Mouse (Mus musculus) embryonic facial prominence, embryonic 12.5 days (tissue): Measurements from ENCODE around the gene Gpr19. TPM values are rescaled to one million over a fixed set of nuclear protein-coding genes. Genes with fewer than 3 reads are reported as not detected.
A peak's percentile ranks its signal among the peaks of the same experiment; 100 is the strongest.

ENCODE experiments used
- ATAC-seq: fragments of 200-750 bp; cut with Nextera tagmentation; 2 replicates; pipeline ENCODE4 v1.8.0; 2017; ENCODE audit not compliant: insufficient number of reproducible peaks, insufficient read depth, low FRiP score, low TSS enrichment
- H3K27ac ChIP-seq: fragments of 300-500 bp; sonication (generic); 2 replicates; pipeline ENCODE4 v1.5.1; 2016; ENCODE audit warnings: mild to moderate bottlenecking
- H3K27me3 ChIP-seq: fragments of 300-500 bp; sonication (generic); 2 replicates; pipeline ENCODE4 v1.6.1; 2016; ENCODE audit warnings: mild to moderate bottlenecking, moderate library complexity
- H3K36me3 ChIP-seq: fragments of 300-500 bp; sonication (generic); 2 replicates; pipeline ENCODE4 v1.6.1; 2016; ENCODE audit warnings: mild to moderate bottlenecking
- H3K4me1 ChIP-seq: fragments of 300-500 bp; sonication (generic); 2 replicates; pipeline ENCODE4 v1.6.1; 2016
- H3K4me2 ChIP-seq: fragments of 300-500 bp; sonication (generic); replicated peaks from 2 replicates; pipeline ENCODE4 v1.6.1; 2016; ENCODE audit warnings: mild to moderate bottlenecking, moderate library complexity
- H3K4me3 ChIP-seq: fragments of 300-500 bp; sonication (generic); 2 replicates; pipeline ENCODE4 v1.5.1; 2016; ENCODE audit warnings: mild to moderate bottlenecking
- H3K9ac ChIP-seq: fragments of 300-500 bp; sonication (generic); 2 replicates; pipeline ENCODE4 v1.6.1; 2016; ENCODE audit warnings: mild to moderate bottlenecking, moderate library complexity
- H3K9me3 ChIP-seq: fragments of 300-500 bp; sonication (generic); 2 replicates; pipeline ENCODE4 v1.6.1; 2016; ENCODE audit warnings: mild to moderate bottlenecking, moderate library complexity
- WGBS: fragments of 180-500 bp; shearing (Covaris S2); methylation state at CpG from one replicate; pipeline ENCODE4 v1.1.7; 2016; 5-methylcytosine and 5-hydroxymethylcytosine counted together
- polyA plus RNA-seq: library from polyadenylated mRNA; unstranded; fragments of >200 nt; fragmentation: Nextera tagmentation; extraction: Ambion mirVana; gene quantifications from 2 replicates; pipeline ENCODE4 v1.2.1, GENCODE M21; 2016

Gpr19 gene
- polyA plus RNA-seq, 1 experiment from 2014 or later = 10.1 TPM

- H3K27ac ChIP-seq = no peak overlapping the region
- peaks cover 30% of the 10 kb centered on the region; the same call in 1 of the 2 replicates for H3K4me1 ChIP-seq
- 58% methylated on average over 4 of the region's 4 CpGs for WGBS
These were observed 31.5 kb upstream of the Gpr19 start for GRCm38 (mm10) chr6:134929926-134930325.

DNA sequence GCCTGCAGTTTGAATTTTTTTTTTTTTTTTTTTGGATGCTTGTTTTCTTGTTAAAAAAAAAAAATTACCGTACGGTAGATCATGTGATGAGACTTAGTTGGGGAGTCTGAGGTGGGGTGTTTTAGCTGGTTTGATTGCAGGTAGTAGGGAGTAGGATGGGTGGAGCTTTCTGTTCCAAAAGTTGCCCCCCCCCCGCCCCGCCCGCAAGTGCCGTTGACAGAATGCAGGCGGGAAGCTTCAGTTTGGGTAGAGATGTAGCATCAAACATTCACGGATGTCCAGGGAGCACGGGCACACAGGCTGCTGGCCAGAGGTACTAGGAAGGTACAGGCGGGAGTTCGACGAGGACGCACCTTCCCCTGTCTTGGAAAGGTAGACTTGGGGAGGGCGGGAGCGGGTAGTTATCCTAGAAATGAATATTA, 30.5 kb upstream of the Gpr19 start:
- H3K4me2 ChIP-seq = peak overlapping the region; percentile 89
- H3K4me3 ChIP-seq = peak overlapping the region; percentile 53
- H3K27ac ChIP-seq = peak overlapping the region; percentile 99
- H3K27me3 ChIP-seq = no peaks in the 10 kb centered on the region
- H3K9me3 ChIP-seq = no peaks in the 10 kb centered on the region
- H3K36me3 ChIP-seq = 0 out of 2 replicates have a peak, but pooled peaks cover 3% of the 10 kb centered on the region
- H3K4me1 ChIP-seq = peaks cover 30% of the 10 kb centered on the region
- peak overlapping the region; percentile 46 for H3K9ac ChIP-seq
- peak; percentile 17 for ATAC-seq
- WGBS = 2% methylated on average over 15 of the region's 15 CpGs

More at GRCm38 (mm10) chr6:134929926-134930325, 31.5 kb upstream of the Gpr19 start:
- no peaks in the 10 kb centered on the region for H3K36me3 ChIP-seq
- no peaks in the 10 kb centered on the region for H3K27me3 ChIP-seq
- H3K4me3 ChIP-seq = peak overlapping the region; percentile 53
- peak overlapping the region; percentile 89 for H3K4me2 ChIP-seq
- 0 out of 2 replicates have a peak overlapping the region, but pooled peaks have one; percentile 20 for H3K9ac ChIP-seq
- H3K9me3 ChIP-seq = no peaks in the 10 kb centered on the region
- no peak for ATAC-seq

DNA sequence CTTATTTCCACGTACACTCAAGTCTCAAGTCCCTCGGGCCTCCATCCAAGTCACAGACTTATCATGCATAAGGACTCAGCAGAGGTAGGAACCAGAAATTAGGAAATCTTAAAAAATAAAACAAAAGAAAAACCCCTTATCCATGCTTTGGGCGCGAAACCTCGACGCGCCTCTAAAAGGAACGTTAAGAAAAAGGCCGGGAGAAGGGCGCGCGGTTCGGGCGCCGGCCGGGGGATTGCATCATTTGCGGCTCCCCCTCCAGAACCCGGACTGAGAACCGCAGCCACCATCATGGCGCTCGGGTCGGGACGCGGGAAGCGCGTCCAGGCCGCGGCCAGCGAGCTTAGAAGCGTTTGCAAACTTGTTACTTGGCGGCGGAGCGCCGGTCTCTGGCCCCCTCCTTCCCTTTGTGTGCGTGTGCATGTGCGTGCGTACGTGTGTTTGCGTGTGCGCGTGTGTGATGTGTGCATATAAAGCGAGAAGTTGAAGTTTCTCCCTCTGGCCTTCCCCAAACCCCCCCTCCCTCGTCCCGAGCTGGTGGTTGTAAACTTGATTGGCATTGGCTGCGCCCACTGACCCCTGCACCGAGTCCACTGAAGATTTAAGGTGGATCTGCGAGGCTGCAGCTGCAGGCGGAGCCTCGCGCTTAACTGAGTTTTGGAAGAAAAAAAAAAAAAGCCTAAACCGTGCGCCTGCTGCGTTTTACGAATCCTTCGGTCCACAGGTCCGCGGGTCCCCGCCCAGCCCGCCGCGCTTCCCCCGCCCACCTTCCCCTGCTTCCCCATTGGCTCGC, 29.9 kb upstream of the Gpr19 start:
- Histone ChIP-seq H3K4me3 (peak overlapping the region; percentile 53), H3K27ac (peak overlapping the region; percentile 99), H3K27me3 (no peaks in the 10 kb centered on the region), H3K9me3 (no peaks in the 10 kb centered on the region), H3K9ac (peak overlapping the region; percentile 77), H3K36me3 (0 out of 2 replicates have a peak, but pooled peaks cover 3% of the 10 kb centered on the region), H3K4me2 (peak overlapping the region; percentile 89), H3K4me1 (peaks cover 34% of the 10 kb centered on the region)
- under 1% methylated on average over 62 of the region's 63 CpGs for WGBS
- ATAC-seq = peak; percentile 92

- Histone ChIP-seq H3K4me3 (peak overlapping the region; percentile 53), H3K27ac (peak overlapping the region; percentile 99), H3K9ac (peak overlapping the region; percentile 77), H3K27me3 (no peaks in the 10 kb centered on the region), H3K4me2 (peak overlapping the region; percentile 89), H3K9me3 (no peaks in the 10 kb centered on the region), H3K4me1 (peaks cover 33% of the 10 kb centered on the region), H3K36me3 (0 out of 2 replicates have a peak, but pooled peaks cover 3% of the 10 kb centered on the region)
- under 1% methylated on average over 13 of the region's 13 CpGs for WGBS
- no peak for ATAC-seq
These were observed 29.3 kb upstream of the Gpr19 start for GRCm38 (mm10) chr6:134927595-134928095.

- Histone ChIP-seq H3K4me2 (peak overlapping the region; percentile 89), H3K27me3 (no peaks in the 10 kb centered on the region), H3K9ac (peak overlapping the region; percentile 77), H3K4me1 (peaks cover 39% of the 10 kb centered on the region), H3K27ac (peak overlapping the region; percentile 99), H3K4me3 (peak overlapping the region; percentile 53), H3K36me3 (0 out of 2 replicates have a peak, but pooled peaks cover 3% of the 10 kb centered on the region), H3K9me3 (no peaks in the 10 kb centered on the region)
- WGBS = under 1% methylated on average over 63 of the region's 63 CpGs
- no peak for ATAC-seq
These were observed 28.6 kb upstream of the Gpr19 start for GRCm38 (mm10) chr6:134926803-134927594.

GRCm38 (mm10) chr6:134926338-134926705, 27.9 kb upstream of the Gpr19 start:
- peak overlapping the region; percentile 77; the same call in 1 of the 2 replicates for H3K9ac ChIP-seq
- 16% methylated on average over 3 of the region's 3 CpGs for WGBS
- peak overlapping the region; percentile 99; the same call in 1 of the 2 replicates for H3K27ac ChIP-seq
- no peaks in the 10 kb centered on the region for H3K9me3 ChIP-seq
- H3K4me3 ChIP-seq = peak overlapping the region; percentile 53
- no peaks in the 10 kb centered on the region for H3K27me3 ChIP-seq
- H3K4me1 ChIP-seq = peaks cover 40% of the 10 kb centered on the region
- ATAC-seq = no peak
- H3K4me2 ChIP-seq = peak overlapping the region; percentile 89
- H3K36me3 ChIP-seq = 0 out of 2 replicates have a peak, but pooled peaks cover 3% of the 10 kb centered on the region

DNA sequence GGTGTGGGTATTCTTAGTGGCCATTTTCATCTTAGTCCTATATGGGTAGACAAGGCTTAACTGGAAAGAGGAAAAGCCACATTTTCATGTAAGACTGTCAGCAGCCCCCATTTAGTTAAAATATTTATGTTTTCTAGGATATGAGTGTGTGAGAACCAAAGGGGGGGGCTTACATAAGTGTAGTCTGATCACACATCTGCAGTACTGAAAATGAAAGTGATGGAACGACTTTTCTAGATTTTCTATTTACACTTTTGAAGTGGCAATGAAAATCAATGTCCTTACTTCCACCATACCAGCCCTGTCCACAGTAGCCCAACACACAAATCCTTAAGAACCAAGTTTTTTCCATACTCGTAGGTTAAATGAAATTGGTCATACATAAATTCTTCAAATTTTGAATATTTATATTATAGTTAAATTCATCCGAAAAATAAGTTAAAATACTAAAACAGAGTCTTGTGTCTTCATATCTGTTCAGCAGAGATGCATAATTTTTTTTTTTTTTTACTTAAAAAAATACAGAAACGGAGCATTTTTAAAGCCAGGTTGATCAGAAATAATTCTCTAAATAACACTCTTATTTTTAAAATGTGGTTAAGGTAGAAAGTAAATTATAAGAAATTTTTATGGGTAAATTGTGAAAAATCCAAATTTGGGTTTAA, 27.4 kb upstream of the Gpr19 start:
- H3K36me3 ChIP-seq = 0 out of 2 replicates have a peak, but pooled peaks cover 3% of the 10 kb centered on the region
- peaks cover 35% of the 10 kb centered on the region for H3K4me1 ChIP-seq
- no peaks in the 10 kb centered on the region for H3K27me3 ChIP-seq
- no peaks in the 10 kb centered on the region for H3K9me3 ChIP-seq
- no peak overlapping the region for H3K4me3 ChIP-seq
- H3K9ac ChIP-seq = no peak overlapping the region
- 74% methylated on average over 4 of the region's 4 CpGs for WGBS
- no peak overlapping the region for H3K4me2 ChIP-seq
- H3K27ac ChIP-seq = no peak overlapping the region
- no peak for ATAC-seq

GRCm38 (mm10) chr6:134924262-134924661, 25.9 kb upstream of the Gpr19 start:
- Histone ChIP-seq H3K27ac (no peak overlapping the region), H3K9ac (no peak overlapping the region), H3K36me3 (0 out of 2 replicates have a peak, but pooled peaks cover 3% of the 10 kb centered on the region), H3K4me1 (peaks cover 23% of the 10 kb centered on the region), H3K4me2 (no peak overlapping the region), H3K9me3 (no peaks in the 10 kb centered on the region), H3K4me3 (no peak overlapping the region), H3K27me3 (no peaks in the 10 kb centered on the region)
- 74% methylated on average over 3 of the region's 3 CpGs for WGBS
- ATAC-seq = no peak

- Histone ChIP-seq H3K4me3 (no peak overlapping the region), H3K4me2 (0 out of 2 replicates have a peak overlapping the region, but pooled peaks have one; percentile 11), H3K9me3 (no peaks in the 10 kb centered on the region), H3K27me3 (no peaks in the 10 kb centered on the region), H3K9ac (no peak overlapping the region), H3K27ac (no peak overlapping the region), H3K36me3 (0 out of 2 replicates have a peak, but pooled peaks cover 3% of the 10 kb centered on the region), H3K4me1 (peaks cover 22% of the 10 kb centered on the region)
- 62% methylated on average over 4 of the region's 4 CpGs for WGBS
- no peak for ATAC-seq
These were observed 25.3 kb upstream of the Gpr19 start for GRCm38 (mm10) chr6:134923670-134924069.

- H3K9me3 ChIP-seq = no peaks in the 10 kb centered on the region
- 53% methylated on average over 9 of the region's 9 CpGs for WGBS
- peak overlapping the region; percentile 86 for H3K4me2 ChIP-seq
- H3K4me3 ChIP-seq = peak overlapping the region; percentile 93
- H3K36me3 ChIP-seq = 0 out of 2 replicates have a peak, but pooled peaks cover 3% of the 10 kb centered on the region
- H3K9ac ChIP-seq = no peak overlapping the region
- no peak overlapping the region for H3K27ac ChIP-seq
- ATAC-seq = no peak
- no peaks in the 10 kb centered on the region for H3K27me3 ChIP-seq
- H3K4me1 ChIP-seq = peaks cover 20% of the 10 kb centered on the region
These were observed 24.3 kb upstream of the Gpr19 start for GRCm38 (mm10) chr6:134922511-134923195.
